Mouse (Mus musculus) lung, adult 18-20 months (tissue): ENCODE results near the gene Hbq1a.

Experiments
- DNase-seq, 2 experiments: peaks; one replicate each; pipeline ENCODE4 v3.0.0; 2022; ENCODE audit warnings: mixed read lengths in 2 of 2

The Hbq1a gene

DNA sequence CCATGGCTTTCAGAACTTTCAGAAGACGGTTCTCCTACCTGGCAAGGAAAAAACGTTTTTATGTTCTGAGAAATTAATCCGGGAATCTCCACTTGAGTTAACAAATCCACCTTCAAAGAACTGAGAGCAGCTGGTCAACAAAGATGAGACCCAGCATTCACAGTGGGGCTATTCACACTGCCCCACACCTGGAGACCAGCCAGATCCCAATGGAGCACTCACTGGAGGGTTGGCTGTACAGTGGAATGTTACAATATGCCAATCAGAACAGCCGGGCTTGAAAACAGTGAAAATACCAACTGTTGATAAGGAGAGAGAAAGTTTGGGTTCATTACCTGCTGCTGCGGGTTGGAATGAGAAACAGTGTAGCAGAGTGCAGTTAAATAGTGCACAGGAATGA lies 32.0 kb downstream of the Hbq1a start:
- DNase-seq: no peak

DNA sequence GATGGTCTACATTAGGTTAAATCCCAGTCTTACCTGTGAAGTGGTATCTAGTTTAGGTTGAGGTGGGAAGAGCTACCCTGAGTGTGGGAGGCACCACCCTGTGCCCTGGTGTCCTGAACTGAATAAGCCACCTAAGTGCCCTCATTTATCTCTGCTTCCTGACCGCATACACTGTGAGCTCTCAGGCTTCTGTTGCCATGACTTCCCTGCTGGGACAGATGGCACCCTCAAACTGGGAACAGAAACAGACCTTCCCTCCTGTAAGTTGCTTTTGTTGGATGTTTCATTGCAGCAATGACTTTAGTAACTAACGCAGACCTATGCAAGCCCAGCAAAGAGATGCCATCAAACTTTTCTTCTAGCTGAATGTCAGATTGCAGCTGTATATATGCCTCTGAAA lies 33.4 kb downstream of the Hbq1a start:
- no peak for DNase-seq

DNA sequence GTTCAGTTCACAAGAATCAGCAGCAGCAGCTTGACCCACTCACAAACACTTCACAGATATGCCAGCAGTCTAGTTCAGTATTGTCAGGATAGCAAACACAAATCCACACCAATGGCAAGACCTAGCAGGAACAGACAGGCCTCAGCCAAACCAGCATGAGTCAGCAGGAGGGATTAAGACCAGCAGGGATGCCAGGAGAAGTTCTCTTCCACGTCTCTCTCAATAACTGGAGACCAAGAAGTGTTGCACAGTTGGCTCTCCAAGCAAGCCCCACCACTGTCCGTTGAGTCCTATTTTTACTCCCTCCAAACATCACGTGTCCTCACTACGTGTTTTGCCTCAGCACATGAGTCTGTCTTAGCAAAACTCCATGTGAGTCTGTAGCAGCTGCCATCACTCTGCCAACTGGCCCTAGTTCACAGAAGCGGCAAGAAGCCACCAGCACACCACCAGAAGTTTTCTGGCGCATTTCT lies 36.6 kb downstream of the Hbq1a start:
- DNase-seq: peak; percentile 29 to 54

DNA sequence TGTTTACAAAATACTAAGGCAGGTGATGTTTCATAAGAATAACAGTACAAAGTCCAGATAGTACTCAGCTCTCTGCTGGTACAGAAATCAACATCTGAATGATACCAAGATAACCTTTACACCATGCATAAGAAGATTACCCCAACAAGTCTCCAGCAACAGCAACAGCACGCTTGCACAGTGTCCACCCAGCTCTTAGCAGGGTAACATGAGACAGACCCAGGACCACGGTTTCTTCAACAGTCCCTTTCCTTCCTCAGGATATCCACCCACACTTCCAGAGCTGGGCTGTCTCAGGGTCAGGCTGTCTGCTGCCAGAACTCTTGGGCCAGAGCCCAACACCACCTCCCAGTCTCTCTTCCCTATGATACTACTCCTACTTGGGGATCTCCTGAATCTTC lies 39.3 kb downstream of the Hbq1a start:
- peak; percentile 64 to 71 for DNase-seq

DNA sequence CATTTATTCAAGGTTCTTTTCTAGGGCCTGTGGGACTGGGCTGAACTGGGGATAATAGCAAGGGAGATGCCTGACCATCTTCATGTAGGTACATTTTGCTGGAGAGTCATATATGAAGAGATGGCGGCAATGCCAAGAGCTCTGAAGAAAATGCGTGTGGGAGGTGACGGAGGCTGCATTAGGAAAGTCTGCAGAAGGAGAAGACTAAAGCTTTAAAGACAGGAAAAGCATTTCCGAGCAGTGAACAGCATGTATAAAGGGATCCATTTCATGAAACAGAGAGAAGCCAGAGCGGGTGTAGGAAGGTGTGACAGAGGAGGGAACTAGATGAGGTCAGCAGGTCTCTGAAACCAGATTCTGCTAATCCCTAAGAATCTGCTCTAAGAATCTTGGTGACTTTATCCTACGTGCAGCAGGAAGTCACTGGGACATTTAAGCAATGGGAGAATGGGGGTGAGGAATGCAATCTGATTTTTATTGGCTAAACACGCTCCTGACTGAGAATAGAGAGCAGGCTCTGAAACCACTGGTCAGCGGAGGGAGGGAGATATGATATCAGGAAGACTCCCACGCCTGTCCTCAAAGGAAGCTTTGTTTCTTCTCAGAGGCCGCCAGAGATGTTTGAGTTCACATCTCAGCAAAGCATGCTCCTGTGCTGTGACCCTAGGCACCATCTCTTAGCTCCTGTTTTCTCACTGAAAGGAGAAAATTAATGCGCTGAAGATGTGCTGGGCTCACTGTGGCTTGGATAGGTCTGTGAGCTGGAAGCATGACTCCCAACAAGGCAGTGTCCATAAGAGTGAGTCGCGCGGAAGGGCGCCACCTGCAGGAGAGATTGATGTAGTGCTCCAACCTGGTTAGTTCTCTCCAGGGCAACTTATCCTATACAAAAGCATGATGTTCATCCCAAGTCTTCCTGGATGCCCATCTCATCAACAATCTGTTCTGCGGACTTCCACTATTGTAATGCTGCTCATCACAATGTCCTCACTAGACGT lies 40.9 kb downstream of the Hbq1a start:
- DNase-seq: no peak

DNA sequence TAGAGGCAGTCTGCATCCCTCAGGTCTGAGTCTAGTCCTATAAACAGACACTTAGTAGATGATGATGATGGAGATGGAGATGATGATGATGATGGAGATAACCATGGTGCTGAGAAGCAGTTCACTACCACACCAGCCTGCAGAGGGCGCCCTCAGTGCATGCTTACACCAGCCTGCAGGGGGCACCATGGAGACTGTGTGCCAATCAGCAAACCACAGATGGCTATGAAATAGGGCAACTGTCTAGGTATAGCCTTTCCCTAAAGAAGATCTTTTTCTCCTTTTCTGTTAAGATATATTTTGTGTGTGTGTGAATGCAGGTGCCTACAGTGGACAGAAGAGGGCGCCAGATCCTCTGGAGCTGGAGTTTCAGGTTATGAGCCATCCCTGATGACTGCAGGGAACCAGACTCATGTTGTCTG lies 42.9 kb downstream of the Hbq1a start:
- peak; percentile 41 to 51 for DNase-seq

DNA sequence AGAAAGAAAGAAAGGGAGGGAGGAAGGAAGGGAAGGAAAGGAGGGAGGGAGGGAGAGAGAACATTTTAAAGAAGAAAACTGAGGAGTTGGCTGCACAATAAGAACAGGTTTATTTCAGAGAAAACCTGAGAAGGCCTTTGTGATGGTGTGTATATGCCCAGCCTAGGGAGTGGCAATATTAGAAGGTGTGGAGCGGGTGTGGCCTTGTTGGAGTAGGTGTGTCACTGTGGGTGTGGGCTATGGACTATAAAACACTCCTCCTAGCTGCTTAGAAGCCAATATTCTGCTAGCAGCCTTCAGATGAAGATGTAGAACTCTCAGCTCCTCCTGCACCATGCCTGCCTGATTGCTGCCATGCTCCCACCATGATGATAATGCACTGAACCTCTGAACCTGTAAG lies 43.5 kb downstream of the Hbq1a start:
- DNase-seq: no peak

DNA sequence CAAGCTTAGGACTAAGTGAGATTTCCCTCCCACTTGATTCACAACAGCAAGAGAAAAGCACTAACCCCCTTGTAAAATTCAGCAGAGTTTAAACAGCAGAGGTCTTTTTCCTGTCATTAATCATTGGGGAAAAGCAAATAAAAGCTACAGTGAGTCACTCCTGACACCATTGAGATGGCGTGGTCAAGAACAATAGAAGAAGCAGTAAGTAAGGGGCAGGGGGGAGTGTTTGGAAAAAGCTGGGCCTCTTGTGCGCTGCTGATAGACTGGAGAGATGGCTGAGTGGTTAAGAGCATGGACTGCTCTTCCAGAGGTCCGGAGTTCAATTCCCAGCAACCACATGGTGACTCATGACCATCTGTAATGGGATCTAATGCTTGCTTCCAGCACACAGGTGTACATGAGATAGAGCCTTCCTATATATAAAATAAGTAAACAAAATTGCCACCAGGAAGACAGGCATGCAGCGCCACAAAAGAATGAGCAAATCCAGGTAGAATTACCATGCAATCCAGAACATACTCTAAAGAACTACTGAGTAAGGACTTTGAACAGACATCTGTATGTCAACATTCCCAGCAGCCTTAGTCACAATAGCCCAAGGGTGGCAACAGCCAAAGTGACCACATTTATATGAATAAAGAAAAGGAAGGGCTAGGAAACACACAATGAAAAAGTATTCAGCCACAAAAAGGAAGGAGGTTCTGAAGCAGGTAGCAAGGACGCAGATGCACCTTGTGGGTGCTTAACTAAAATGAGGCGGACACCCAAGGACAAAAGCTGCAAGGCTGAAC lies 45.8 kb downstream of the Hbq1a start:
- no peak for DNase-seq

DNA sequence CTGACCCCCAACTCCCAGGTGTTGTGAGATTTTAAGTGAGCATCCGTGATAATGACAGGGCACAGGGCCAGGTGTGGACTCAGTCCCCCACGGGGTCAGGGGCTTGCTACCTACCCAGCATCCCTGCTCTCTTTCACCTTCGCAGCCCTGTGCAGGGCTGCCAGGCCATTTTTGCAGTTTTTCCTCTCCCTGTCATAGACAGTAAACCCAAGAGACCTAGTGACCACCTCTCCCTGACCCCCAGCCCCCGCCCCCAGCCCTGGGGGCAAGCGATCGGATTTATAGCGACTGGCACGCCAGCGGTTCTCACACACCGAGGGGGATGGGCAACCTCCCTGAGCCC lies 47.4 kb downstream of the Hbq1a start:
- DNase-seq: no peak

DNA sequence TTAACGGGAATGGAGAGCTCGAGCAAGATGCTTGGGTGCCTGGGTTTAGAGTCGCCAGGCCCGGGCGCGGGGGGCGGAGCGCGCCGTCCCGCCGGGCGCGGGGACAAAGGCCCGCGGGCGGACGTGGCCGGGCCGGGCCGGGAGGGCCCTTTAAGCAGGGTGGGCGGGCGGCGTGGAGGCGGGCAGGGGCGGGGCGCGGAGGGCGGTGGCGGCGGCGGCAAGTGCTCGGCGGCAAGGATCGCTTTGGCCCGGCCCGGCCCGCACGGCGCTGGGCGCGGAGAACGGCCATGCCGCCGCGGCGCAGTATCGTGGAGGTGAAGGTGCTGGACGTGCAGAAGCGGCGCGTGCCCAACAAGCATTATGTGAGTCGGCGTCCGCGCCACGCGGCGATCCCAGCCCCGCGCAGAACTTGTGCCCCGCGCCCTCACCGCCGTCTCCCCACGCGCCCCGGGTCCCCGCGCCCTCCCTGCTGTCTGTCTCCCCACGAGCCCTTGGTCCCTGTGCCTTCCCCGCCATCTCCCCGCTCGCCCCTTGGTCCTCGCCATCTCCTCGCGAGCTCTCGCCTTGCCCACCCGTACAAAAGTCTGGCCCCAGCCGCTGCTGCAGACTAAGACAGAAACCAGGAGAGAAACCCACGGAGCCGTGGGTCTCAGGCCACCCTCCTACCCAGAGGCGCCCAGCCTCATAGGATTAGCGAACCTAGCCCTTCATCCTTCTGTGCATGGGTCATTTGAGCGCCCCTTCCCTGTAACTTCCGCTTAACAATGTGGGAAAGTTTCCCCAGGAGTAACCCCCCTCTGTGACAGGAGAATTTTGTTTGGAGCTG lies 48.0 kb downstream of the Hbq1a start, which contains the start of gene Sh3pxd2b:
Gene Sh3pxd2b, plus strand, starts transcription at position 214 of the 826 bp plus-strand sequence.
- peak; percentile 55 to 57 for DNase-seq

DNA sequence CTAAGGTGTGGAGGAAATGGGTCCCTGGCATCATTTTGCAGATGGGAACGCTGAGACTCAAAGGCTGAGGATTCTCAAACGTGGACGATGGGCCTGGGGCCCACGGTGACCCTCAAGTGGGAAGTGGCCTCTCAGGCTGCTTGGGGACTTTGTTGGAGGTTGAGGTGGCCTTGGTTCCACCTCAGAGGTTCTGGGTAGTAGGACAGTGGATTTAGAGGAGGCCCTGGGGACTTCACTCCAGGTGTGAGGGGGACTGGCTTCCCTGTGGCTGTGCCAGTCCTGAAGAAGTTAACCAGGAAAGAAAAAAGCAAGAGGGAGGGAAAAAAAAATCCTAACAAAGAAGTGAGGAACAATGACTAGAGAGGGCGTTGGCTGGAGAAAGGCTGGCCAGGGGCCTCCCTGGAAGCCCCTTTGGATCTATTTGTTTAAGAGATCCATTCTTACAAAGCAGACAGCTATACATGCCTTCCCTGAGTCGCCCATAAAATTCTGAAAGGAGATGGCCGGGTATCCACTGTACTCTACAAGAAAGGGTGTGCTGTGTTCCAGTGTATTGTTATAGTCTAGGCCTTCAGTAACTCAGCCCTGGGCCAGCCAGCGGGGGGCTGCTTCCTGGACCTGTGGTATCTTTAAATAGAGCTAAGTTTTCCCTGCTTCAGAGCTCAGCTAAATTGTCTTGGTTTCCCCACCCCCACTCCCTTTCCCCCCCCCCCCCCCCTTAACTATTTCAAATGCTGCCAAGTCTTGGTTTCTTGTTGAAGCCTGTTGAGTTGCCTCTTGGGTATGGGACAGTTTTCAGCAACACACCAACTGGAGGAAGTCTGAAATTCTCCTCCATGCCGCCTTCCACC lies 48.8 kb downstream of the Hbq1a start:
- DNase-seq: no peak

DNA sequence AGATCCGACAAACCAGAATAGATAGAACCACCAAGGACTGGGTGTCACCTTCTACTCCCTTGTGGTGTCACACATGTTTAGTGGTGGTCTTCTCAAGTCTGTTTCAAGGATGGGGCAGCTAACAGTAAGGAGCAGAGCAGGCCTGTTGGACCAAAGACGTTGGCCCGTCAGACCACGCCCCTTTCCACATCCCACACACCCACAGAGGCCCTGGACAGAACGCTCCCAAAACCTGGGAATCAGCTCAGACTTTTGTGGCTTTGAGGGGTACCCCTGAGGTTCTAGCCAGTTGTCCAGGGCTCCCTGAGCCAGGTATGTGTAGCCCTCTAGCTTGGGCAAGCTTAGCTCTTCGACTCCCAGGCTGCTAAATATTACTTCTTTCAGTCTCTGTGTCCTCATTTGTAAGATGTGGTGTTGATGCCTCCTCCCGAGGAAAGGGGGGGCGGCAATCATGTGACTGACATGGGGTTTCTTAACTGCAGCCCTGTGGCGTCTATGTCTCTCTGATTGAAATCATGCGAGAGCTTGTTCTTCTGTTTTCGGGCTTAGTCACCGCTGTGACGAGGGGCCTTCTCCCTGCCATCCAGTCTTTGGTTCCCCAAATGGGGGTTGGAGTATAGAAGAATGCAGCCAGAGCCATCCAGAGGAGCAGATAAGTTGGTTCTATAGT lies 49.5 kb downstream of the Hbq1a start:
- DNase-seq: peak; percentile 55 to 62
